Mouse (Mus musculus): Measurements from ENCODE around the gene Per1.

The Per1 gene

GRCm38 (mm10) chr11:69114621-69115020 lies 19.6 kb downstream of the Per1 start:
- no peak for DNase-seq (ENCODE audit: low read depth, low spot score)

GRCm38 (mm10) chr11:69116843-69117242 lies 21.8 kb downstream of the Per1 start:
- DNase-seq (ENCODE audit: low read depth, low spot score): no peak

- DNase-seq (ENCODE audit: low read depth, low spot score): no peak
Observed at GRCm38 (mm10) chr11:69117737-69118695, 23.0 kb downstream of the Per1 start.

GRCm38 (mm10) chr11:69118765-69119164 lies 23.7 kb downstream of the Per1 start:
- DNase-seq (ENCODE audit: low read depth, low spot score): no peak

GRCm38 (mm10) chr11:69119446-69120155 lies 24.6 kb downstream of the Per1 start:
- DNase-seq (ENCODE audit: low read depth, low spot score): no peak

- DNase-seq (ENCODE audit: low read depth, low spot score): no peak
Observed at GRCm38 (mm10) chr11:69120221-69121000, 25.4 kb downstream of the Per1 start, which contains the start of gene Hes7. Hes7 (plus strand) TSS chr11:69120404.

- no peak for DNase-seq (ENCODE audit: low read depth, low spot score)
Observed at GRCm38 (mm10) chr11:69121001-69121740, 26.2 kb downstream of the Per1 start.

- DNase-seq (ENCODE audit: low read depth, low spot score): no peak
Observed at GRCm38 (mm10) chr11:69121741-69122335, 26.8 kb downstream of the Per1 start.

- no peak for DNase-seq (ENCODE audit: low read depth, low spot score)
Observed at GRCm38 (mm10) chr11:69122336-69122951, 27.4 kb downstream of the Per1 start, which contains the start of gene 9130213A22Rik. 9130213A22Rik (minus strand) TSS chr11:69122589.

GRCm38 (mm10) chr11:69123056-69123692 lies 28.2 kb downstream of the Per1 start:
- peak; percentile 73 for DNase-seq (ENCODE audit: low read depth, low spot score)

- peak; percentile 79 for DNase-seq (ENCODE audit: low read depth, low spot score)
Observed at GRCm38 (mm10) chr11:69123693-69124497, 28.9 kb downstream of the Per1 start.

- peak; percentile 73 for DNase-seq (ENCODE audit: low read depth, low spot score)
Observed at GRCm38 (mm10) chr11:69124498-69124847, 29.5 kb downstream of the Per1 start.

- DNase-seq (ENCODE audit: low read depth, low spot score): peak; percentile 80
Observed at GRCm38 (mm10) chr11:69125041-69125851, 30.2 kb downstream of the Per1 start.

- no peak for DNase-seq (ENCODE audit: low read depth, low spot score)
Observed at GRCm38 (mm10) chr11:69125852-69125918, 30.7 kb downstream of the Per1 start, which contains the start of gene Aloxe3. Aloxe3 (plus strand) TSS chr11:69125896.

- no peak for DNase-seq (ENCODE audit: low read depth, low spot score)
Observed at GRCm38 (mm10) chr11:69125919-69126705, 31.1 kb downstream of the Per1 start.

- no peak for DNase-seq (ENCODE audit: low read depth, low spot score)
Observed at GRCm38 (mm10) chr11:69126706-69127095, 31.7 kb downstream of the Per1 start.

- no peak for DNase-seq (ENCODE audit: low read depth, low spot score)
Observed at GRCm38 (mm10) chr11:69128426-69129122, 33.6 kb downstream of the Per1 start.
